Comparison of ENCODE assay signal across 7 mouse cellular contexts in the genomic region with DNA sequence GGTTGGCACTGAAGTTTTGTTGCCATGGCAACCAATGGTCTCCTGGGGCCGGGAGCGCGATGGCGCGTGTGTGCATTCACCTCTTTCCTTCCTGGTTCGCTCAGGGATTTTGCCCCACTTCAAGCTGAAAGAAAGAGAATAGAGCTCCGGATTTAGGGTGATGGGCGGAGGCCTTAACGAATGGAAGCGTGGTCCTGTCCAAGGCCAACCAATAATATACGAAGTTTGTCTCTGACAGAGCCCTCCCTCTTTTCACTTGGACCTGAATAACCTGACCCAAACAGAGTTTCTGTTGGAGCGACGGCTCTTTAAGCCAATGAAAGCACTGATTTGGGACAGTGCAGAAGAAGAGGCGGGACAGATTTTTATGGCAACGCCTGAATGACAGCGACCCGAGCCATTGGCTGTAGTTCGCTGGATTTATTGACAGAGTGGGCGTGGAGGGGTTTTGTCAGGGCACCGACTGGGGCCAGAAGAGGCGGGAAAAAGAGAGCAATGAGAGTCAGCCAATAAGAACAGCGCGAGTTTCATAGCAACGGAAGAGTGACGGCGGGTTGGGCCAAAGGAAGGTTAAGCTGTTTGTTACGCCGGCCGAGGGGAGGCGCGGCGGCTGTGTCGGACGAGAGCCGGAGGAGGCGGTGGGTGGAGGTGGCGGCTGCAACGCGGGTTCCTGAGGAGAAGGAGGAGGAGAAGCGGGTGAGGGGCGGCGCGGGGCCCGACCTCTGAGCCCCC. TPM values are rescaled to one million over a fixed set of nuclear protein-coding genes. Genes with fewer than 3 reads are reported as not detected.
DNase-seq lines count a peak whose midpoint lies in the region; ATAC-seq lines count a peak whose summit lies in the region.

A gene (plus strand): TSS at position 572 of the 732 bp plus-strand sequence.

- H3K27me3 ChIP-seq in intestine, embryonic 15.5 days (replicated peaks): no peaks in the 10 kb centered on the region
- no peaks in the 10 kb centered on the region for H3K27me3 ChIP-seq in midbrain, embryonic 10.5 days (ENCODE audit: low read depth, poor library complexity, severe bottlenecking)

- peak; percentile 97 for ATAC-seq in intestine, embryonic 15.5 days

- H3K4me3 ChIP-seq in intestine, embryonic 15.5 days (replicated peaks): peak within 1 kb of the TSS; percentile 60
- peak within 1 kb of the TSS; percentile 79 for H3K4me3 ChIP-seq in midbrain, embryonic 10.5 days

- H3K9me3 ChIP-seq in intestine, embryonic 15.5 days: no peaks in the 10 kb centered on the region
- no peaks in the 10 kb centered on the region for H3K9me3 ChIP-seq in midbrain, embryonic 10.5 days (replicated peaks)

- WGBS in intestine, embryonic 15.5 days: under 1% methylated on average over 34 of the region's 44 CpGs
- WGBS in midbrain, embryonic 10.5 days: under 1% methylated on average over 42 of the region's 44 CpGs

- intact Hi-C loops in gastrocnemius, postnatal 36 days (cut with DNase I): loop anchor here (2.0 kb wide), 2 partner anchors 49 to 55 kb away; a partner anchor contains a TSS
- intact Hi-C loops in left cerebral cortex, postnatal 25 days (cut with DNase I): loop anchor here (2.0 kb wide), 1 partner anchor 53 kb away; a partner anchor contains a TSS

- H3K9ac ChIP-seq in intestine, embryonic 15.5 days: peak within 1 kb of the TSS; percentile 77

- 0 out of 2 replicates have a peak, but pooled peaks cover 9% of the 10 kb centered on the region for H3K36me3 ChIP-seq in intestine, embryonic 15.5 days
- peaks cover 25% of the 10 kb centered on the region for H3K36me3 ChIP-seq in midbrain, embryonic 10.5 days

- H3K4me1 ChIP-seq in intestine, embryonic 15.5 days (replicated peaks): peaks cover 31% of the 10 kb centered on the region
- peaks cover 41% of the 10 kb centered on the region for H3K4me1 ChIP-seq in midbrain, embryonic 10.5 days

- peak within 1 kb of the TSS; percentile 83 for H3K4me2 ChIP-seq in intestine, embryonic 15.5 days (replicated peaks)

- H3K27ac ChIP-seq in intestine, embryonic 15.5 days: peak within 1 kb of the TSS; percentile 86
- peak within 1 kb of the TSS; percentile 96 for H3K27ac ChIP-seq in midbrain, embryonic 10.5 days (replicated peaks)

- DNase-seq in adrenal gland, adult 2 months: peak; percentile 99
- peak; percentile 98 for DNase-seq in embryo, embryonic 11.5 days (ENCODE audit: low read depth, low spot score)
- peak; percentile 94 to 96 for DNase-seq in gastrocnemius, postnatal 36 days
- DNase-seq in left cerebral cortex, postnatal 25 days (ENCODE audit: low spot score in 2 of 2): peak; percentile 98 to 100
- peak; percentile 97 for DNase-seq in midbrain, embryonic 10.5 days (ENCODE audit: low spot score)
- DNase-seq in right cerebral cortex, postnatal 4 days: peak; percentile 90

RNA-seq across cellular contexts. Expression of the gene that starts here (rescaled TPM):
- total RNA-seq in adrenal gland, adult 2 months (2021): 10 to 100 TPM; 27.9 to 35.2 TPM
- 162 and 205 TPM in 2 replicates for polyA plus RNA-seq in adrenal gland, adult 2 months (2012; rRNA removed)
- 10 to 100 TPM in 1 of 2 experiments, 1 to 10 TPM in 1; 9.7 to 10.5 TPM for total RNA-seq in gastrocnemius, postnatal 36 days (2021)
- 63.7 and 66.8 TPM in 2 replicates for polyA plus RNA-seq in intestine, embryonic 15.5 days (2015; fragmentation: Nextera tagmentation; extraction: Ambion mirVana)
- 10 to 100 TPM; 25.0 to 30.4 TPM for total RNA-seq in left cerebral cortex, postnatal 25 days (2021)
- 91.6 and 103 TPM in 2 replicates for polyA plus RNA-seq in midbrain, embryonic 10.5 days (2016; fragmentation: Nextera tagmentation; extraction: Ambion mirVana)

Comparison
In these comparisons a context has a peak if more than half of its experiments do, and no peak if none do; other contexts are left out.
1. Peak in every context shown above with its lines: DNase-seq, ATAC-seq, H3K4me3 ChIP-seq and H3K27ac ChIP-seq.